Mouse (Mus musculus): ENCODE measurements around the gene Abcc10.

The Abcc10 gene

DNA sequence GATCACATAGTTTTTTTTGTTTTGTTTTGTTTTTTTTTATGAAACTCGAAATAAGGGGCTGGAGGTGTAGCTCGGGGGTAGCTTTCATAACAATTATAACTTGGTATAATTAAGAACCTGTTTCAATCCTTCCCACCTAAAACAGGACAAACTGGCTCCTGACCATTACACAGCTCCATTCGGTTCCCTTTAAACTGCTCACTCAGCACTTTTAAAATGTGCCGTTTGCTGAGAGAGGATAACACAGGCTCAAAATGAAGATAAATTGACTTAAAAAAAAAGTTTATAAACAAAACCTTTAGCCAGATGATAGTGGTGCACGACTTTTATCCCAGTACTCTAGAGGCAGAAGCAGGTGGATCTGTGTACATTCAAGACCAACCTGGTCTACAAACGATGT is 42.7 kb downstream of the Abcc10 start:
- DNase-seq (ENCODE audit: low spot score): no peak

DNA sequence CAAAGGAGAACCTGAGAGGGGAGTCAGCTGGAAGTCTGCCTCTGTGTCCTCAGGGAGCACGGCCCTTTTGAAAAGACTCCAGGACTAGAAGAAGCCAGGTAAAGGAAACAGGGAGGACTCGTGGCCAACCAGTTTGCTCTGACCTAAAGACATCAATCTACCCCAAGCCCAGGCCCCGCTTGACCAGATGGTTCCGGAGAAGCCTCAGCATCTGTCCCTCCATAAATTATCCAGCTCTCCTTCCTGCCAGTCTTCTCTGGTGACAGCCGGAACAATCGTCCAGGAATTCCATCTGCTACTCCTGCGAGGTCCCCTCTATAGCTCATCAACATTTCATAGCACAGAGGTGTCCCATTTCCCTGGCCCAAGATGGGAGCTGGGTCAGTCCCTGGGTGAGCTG is 43.5 kb downstream of the Abcc10 start:
- peak; percentile 36 for DNase-seq (ENCODE audit: low spot score)

DNA sequence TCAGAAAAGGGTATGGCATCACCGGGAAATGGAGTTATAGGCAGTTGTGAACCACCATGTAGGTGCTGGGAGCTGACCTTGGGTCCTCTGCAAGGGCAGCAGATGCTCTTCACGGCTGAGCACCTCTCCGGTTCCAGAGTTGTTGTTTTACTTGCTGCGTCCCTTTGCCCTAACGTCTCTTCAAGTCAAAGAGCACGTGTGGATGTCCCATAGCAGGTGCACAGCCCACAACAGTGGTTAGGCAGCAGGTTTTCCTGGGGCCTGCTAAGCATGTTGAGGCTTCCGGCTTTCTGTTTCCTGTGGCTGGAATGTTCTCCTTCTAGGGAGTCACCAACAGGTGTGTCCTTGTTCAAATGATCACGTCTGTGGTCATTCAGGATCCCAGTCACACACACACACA is 44.2 kb downstream of the Abcc10 start:
- DNase-seq (ENCODE audit: low spot score): no peak

DNA sequence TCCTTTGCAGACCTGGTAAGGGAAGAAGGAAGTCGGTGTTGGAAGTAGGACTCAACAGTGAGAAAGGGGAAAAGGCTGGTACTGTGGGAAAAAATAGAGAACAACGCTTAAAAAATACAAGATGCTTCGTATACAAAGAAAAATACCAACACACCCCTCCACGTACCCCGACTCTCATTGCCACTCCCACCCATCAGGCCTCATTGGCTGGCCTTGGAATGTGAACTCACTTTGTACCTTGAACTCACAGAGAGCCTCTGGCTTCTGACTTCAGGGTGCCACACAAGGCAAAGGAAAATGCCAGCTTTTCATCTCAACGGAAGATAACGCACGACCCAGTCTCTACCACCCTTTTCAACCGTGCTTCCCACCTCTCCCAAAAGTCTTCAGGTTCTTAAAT is 45.0 kb downstream of the Abcc10 start:
- DNase-seq (ENCODE audit: low spot score): no peak

DNA sequence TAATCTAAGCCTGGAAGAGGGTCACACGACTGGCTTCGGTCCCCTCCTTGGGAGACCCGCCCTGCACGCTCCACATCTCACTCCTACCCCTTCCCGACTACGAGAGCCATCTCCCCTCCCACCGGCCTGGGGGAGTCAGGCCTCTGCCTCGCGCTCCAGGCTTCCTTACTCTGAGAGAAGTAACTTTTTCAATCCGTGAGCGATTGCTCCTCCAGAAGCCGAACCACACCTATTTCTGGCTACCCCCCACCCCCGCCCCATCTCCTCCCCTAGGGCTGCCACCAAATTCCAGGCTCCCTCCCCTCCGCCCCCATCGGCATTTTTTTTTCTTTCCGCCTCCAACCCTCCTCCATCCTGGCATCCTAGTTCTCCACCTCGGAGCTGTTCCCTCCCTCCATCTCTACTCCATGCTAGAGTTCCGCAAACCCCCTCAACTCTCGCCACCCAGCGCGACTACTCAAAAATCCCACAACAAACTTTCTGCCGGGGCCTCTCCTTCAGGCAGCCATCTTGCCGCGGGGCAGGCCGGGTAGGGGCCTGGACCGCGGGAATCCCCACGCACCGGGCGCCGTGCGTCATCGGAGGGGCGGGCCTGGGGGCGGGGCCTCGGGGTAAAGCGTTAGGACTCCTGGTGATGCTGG is 45.5 kb downstream of the Abcc10 start, which contains the start of gene Tjap1:
TSS of gene Tjap1 (minus strand) at position 544 of the 641 bp plus-strand sequence.
- peak; percentile 93 for DNase-seq (ENCODE audit: low spot score)

DNA sequence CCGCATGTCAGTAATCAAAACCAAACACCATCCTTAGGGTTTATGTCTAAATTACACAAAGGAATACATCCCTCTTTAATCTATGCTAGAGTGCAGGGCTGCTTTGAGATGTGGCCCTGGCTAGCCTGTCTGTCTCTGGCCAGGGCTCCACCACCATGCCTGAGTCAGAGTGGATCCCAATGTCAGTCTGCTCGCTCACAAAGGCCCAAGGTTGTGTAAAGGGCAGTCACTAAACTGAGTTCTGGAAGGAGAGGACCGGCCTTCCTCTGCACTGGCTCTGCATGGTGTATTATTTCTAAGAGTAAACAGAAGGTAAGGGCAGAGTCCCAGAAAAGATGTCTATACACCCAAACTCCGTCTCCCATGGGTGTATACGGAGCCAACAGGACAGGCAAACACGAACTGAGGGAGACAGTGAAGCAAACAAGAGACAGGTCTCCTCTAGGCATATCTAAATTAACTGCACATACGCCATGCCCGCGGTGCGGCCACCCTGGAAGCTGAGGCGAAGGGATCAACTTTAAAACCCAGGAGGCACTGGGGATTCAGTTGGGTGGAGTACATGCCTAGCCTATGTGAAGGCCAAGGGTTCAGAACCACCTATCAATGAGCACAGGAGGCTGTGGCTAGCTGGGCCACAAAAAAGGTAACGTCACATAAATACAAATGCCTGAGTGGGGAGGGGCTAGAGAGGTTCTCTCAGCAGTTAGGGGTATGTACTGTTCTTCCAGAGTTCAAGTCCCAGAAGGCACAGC is 50.0 kb downstream of the Abcc10 start:
- DNase-seq (ENCODE audit: low spot score): no peak

DNA sequence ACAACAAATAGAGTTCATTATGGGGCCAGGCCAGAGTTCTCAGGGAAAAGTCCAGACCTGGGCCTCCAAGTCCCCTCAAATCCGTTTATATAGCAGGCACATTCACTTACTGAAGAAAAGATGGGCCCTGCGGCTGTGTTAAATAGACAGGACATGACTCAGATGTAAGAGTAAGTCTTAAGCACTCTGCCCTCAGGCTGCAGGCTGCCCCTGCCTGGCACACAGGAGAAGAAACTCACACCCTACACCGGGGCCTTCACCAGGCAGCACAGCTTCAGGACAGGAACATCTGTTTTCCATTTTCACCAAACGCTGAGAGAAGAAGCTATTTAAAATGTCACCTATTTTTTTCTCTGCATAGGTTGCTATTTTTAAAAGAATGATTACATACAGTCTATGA is 50.6 kb downstream of the Abcc10 start:
- peak; percentile 39 for DNase-seq (ENCODE audit: low spot score)

DNA sequence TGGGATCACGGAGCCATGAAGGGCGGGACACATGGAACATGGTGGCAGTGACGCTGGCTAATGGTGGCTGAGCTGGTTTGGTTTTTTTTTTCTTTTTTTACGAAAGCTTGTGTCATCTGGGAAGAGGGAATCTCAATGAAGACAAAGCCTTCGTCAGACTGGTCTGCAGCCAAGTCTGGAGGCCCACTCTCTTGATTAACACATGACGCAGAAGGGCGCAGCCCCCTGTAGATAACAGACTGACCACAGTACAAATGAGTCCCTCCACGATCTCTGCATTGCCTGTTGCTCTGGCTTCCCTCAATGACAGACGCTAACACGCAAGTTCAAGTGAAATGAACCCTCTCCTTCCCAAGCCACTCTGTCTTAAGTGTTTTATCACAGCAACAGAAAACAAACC is 52.6 kb downstream of the Abcc10 start:
- no peak for DNase-seq (ENCODE audit: low spot score)

DNA sequence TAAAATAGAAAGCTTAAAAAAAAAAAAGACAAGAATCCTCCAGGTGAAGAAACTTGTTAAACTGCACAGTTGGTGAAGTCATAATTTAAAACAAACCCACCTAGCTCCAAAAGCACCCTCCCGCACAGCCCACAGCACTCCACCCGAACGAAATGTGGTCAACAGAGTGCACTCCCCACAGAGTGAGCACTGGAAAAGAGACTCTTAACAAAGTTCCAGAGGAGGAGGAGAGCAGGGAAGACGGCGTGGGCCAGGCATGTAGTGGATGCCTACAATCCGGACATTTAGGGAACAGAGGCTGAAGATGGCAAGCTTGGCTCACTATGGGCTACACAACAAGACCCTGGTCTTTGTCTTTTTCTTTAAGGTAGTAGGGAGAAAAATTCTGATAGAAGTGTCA is 53.1 kb downstream of the Abcc10 start:
- DNase-seq (ENCODE audit: low spot score): no peak

DNA sequence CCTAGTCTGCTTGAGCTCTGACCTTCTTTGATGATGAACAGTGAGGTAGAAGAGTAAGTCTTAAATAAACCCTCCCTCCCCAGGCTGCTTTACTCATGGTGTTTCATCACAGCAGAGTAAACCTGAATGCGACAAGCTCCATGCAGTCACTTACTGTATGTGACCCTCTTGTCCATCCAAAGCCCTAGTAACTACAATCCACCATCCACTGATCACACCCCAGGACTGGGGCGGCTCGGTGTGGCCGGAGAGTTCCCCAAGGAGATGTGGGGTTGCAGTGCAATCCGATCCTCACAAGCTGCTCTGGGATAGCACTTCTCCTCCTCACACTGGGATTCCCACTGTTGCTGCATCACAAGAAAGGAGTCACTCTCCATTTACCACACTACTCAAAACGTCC is 53.7 kb downstream of the Abcc10 start:
- DNase-seq (ENCODE audit: low spot score): no peak

DNA sequence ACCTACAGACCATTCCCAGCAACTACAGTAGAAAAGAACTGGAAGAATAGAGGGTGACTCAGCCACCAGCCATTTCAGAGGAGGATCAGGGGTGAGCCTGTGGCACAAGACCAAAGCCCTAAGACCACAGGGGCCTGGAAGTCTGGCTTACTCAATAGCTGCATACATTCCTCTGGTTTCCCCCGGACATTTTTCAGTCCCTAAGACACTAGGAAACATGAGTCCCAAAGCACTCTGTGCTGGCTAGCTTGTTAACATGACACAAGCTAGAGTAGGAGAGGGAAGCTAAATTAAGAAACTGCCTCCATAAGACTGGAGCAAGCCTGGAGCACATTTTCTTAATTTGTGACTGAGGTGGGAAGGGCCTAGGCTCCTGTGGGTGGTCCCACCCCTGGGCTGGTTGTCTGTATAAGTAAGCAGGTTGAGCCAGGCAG is 54.3 kb downstream of the Abcc10 start:
- no peak for DNase-seq (ENCODE audit: low spot score)

DNA sequence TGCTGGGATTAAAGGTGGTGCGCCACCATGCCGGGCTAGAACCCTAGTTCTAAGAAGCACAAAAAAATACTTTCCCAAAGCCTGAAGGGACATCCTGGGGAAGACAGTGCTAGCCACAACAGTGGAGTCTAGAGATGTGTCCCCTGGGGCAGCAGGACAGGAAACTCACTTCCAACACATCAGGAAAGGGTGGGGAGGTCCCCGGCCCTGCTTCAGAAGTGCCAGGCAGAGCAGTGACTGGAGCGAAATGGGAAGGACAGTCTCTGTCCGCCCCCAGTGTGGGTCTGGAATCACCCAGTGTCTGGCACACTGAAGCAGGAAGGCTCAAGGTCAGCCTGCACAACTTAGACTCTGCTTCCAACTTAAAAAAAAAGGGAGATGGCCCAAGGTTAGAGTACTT is 55.5 kb downstream of the Abcc10 start:
- no peak for DNase-seq (ENCODE audit: low spot score)

DNA sequence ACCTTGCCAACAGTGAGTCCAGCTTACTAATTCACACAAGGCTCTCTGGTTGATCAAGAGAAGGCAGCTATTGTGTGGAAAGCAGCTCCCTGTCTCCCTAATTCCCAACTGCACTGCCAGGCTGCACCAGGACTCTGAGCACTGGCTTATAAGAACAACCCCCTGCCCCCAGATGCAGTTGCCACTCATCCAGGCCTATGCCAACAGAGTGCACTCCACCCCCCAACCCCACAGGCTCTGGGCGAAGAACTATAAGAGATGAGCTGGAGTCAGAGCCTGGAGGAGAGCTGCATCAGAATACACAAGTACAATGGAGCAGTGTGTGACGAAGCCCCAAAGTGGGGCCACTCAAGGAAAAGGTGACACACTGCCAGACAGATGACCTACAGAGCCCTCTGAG is 56.1 kb downstream of the Abcc10 start:
- no peak for DNase-seq (ENCODE audit: low spot score)

DNA sequence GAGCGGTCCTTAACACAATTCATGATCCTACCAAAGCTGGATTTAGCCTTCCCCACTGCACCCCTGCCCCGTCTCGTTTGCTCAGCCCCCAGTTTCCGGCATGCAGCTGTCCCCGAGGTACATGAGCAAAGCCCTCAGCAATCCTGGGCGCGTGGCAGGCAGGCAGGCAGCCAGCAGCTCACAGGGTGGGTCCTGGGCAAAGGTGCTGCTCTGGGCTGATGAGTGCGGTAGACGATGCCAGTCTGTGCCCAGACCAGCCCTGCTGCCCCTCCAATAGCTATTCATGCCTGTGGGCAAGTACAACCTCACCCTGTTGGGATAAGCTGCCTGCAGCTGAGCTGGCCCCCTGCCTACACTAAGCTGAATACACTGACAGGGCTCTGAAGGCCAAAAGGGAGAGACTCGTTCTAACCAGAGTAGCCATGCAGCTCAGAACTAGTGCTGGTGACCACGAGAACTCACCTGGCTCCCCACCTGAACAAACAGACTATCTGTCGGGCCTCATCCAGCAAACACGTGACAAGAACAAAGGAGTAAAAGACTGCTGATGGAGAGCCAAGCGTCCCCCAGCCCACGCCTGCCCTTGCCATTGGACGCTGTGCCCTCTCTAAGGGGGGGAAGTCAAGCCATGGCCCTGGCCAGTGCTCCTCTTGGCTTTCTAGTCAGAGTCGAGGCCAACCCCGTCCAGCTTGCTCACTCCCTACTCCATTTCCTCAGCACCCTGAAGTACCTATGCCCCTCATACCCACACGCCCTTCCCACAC is 58.2 kb downstream of the Abcc10 start:
- DNase-seq (ENCODE audit: low spot score): no peak

DNA sequence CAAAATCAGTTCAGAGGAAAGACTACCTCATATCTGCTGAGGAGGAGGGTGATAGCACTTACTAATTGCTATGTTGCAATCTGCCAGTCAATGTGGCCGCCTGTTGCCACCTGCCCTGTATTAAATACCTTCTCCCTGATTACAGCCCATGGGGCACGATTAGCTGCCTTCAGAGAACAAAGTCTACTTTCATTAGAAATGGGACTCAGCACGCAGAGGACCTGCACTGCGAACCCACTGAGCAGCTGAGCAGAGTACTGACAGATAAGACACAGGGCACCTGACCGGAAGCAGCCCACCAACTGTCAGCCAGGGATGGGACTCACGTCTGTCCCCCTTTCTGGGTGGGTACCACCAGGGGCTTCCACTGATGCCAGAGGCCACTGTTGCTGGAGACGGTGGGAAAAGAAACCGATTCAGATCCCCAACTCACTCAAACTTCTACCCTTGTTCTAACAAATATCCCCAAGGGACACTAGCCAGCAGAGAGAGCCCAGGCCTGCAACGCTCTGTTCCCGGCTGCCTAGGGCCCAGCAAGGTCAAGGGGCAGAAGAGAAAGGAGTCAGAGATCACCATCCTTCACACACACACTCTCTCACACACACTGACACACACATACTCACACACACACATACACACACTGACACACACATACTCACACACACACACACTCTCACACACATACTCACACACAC is 60.0 kb downstream of the Abcc10 start:
- no peak for DNase-seq (ENCODE audit: low spot score)

DNA sequence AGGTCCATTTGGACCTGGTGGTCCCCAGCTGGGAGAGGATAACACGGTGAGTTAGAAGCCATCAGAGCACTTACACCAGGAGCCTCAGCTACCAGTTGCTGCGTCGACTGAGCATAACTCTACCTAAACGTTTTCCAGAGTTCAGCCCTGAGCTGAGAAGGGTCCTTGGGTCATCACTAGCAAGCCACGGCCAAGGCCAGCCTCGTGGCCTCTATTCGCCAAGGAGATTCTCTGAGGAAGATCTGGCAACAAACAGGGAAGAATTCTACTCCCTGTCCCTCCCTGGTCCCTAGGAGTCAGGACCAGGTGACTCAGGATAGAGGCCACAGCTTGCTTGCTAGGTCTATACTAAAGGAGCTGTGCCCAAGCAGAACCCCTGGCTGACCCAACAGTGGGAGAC is 60.6 kb downstream of the Abcc10 start:
- DNase-seq (ENCODE audit: low spot score): no peak

DNA sequence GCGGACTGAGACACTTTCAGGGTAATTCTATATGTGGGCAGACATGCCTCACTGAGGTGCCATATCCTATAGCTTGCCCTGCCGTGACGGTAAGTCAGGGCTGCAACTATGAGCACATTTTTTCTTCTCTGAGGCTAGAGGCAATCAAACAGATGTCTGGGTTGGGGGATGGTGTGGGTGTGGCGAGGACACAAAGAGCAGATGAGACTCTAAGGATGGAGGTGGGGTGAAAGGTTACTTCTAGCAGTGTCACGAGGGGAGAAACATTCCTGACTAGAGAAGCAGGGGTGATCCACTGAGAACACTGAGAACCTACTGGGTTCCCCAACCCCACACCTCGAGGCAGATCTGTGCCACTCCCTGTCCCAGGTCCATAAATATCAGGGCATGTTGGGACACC is 61.2 kb downstream of the Abcc10 start:
- DNase-seq (ENCODE audit: low spot score): no peak

DNA sequence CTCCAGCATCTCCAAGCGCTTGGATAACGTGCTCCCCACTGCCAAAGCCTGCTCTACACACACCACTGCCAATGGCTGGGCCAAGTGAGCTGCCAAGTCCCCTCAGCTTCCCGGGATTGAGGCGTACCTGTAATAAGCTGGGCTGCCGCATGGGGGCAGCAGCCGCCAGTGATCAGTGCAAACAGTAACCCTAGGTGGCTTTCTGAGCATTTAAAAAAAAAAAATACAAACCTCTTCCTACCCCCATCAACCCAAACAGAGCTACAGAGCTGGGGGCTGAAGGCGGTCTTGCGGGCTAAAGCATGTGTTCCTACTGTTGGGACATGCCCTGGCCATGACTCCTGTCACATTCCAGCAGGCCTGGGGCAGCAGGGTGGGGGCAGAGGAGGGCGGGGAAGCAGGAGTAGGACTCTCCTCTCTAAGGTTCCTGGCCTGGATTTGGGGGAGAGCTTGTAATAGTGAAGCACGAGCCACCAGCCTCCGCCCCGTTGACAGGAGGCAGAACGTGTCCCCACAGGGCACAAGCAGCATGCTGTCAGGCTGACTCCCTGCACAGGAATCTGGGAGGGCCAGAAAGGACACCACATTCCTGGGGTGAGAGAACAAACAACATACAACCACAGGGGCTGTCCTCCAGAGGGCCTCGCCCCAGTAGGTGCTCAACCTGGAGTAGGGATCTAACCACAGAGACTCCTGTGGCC is 62.1 kb downstream of the Abcc10 start:
- peak; percentile 81 for DNase-seq (ENCODE audit: low spot score)

DNA sequence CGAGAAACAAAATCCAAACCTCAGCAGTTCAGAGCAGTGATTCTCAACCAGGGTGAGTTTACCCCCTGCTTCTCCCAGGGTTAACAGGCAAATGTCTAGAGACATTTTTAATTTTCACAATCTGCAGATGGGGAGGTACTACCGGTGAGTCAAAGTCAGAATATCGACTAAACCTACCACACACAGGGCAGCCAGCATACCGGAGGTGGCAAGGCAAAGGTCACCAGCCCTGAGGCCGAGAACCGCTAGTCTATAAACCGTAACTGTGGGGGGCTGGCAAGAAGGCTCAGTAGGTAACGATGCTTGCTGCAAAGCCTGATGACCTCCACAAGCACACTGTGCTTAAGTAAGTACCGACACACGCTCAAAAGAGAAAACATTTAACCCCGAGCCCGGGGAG is 62.6 kb downstream of the Abcc10 start:
- DNase-seq (ENCODE audit: low spot score): no peak

DNA sequence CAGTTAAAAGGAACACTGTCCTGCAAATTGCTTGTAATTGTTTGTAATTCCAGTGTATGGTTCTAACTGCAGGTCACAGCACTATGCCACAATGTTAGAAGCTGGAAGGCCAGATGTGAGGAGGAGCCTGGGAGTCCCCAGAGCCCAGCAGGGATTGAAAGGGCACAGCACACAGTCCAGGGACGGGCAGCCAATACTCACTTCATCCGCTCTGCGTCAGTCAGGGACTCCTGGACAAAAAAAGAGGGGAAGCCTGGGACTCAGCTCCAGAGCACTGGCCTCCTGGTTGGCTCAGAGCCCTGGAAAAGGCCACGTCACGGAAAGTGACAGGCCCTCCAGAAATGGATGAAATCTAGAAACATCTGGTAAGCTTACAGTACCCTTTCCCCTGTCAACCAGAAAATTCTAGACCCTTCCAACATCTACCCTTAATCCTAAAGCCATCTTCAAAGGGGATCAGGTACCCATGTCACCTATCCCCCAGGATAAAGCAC is 65.9 kb downstream of the Abcc10 start:
- no peak for DNase-seq (ENCODE audit: low spot score)

DNA sequence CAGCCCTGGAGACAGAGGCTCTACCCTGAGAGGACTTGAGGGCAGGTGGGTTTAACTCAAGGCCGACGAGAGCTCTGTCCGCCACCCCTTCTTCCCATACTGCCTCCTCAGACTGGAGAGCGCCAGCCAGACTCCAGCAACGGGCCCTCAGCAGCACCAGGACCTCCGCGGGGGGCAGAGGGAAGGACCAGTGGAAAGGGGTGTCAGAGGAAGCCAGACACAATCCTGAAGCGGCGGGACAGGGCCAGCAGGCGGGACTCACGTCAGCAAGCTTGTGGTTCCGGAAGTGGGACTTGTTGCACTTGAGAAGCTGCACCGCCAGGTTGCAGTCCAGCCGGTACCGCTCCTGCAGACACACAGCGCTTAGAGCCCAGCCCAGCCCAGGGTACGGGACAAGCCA is 68.5 kb downstream of the Abcc10 start:
- no peak for DNase-seq (ENCODE audit: low spot score)
